Mouse (Mus musculus) thymus, adult 2 months (tissue): ENCODE measurements around the gene Cd33.

Experiments
- CTCF ChIP-seq: fragments of 200-500 bp; IDR thresholded peaks from 2 replicates; pipeline ENCODE4 v1.5.1; 2012; ENCODE audit warnings: mild to moderate bottlenecking, control low read depth, low read length, moderate library complexity, borderline replicate concordance; ENCODE audit not compliant: control insufficient read depth, poor library complexity, insufficient read depth; ENCODE audit errors: extremely low read depth
- POLR2A ChIP-seq: fragments of 200-500 bp; IDR thresholded peaks from 2 replicates; pipeline ENCODE4 v1.6.1; 2012; ENCODE audit warnings: mild to moderate bottlenecking, low read length, control low read depth, moderate library complexity; ENCODE audit not compliant: control insufficient read depth, poor library complexity, insufficient read depth; ENCODE audit errors: extremely low read depth

- TF ChIP-seq POLR2A (no peak), CTCF (no peak)
These were observed 61.0 kb downstream of the Cd33 start for GRCm38 (mm10) chr7:43483236-43483635.
